Mouse (Mus musculus) urinary bladder, postnatal 0 days (tissue): ENCODE data around the gene Nudt10. TPM values are rescaled to one million over a fixed set of nuclear protein-coding genes. Genes with fewer than 3 reads are reported as not detected.

Source experiments
- polyA plus RNA-seq: library from polyadenylated mRNA; unstranded; fragments of >200 nt; fragmentation: Nextera tagmentation; extraction: Ambion mirVana; gene quantifications from 2 replicates; pipeline ENCODE4 v1.2.1, GENCODE M21; 2015

The Nudt10 gene
- polyA plus RNA-seq = 0.93 and 1.1 TPM in 2 replicates

DNA sequence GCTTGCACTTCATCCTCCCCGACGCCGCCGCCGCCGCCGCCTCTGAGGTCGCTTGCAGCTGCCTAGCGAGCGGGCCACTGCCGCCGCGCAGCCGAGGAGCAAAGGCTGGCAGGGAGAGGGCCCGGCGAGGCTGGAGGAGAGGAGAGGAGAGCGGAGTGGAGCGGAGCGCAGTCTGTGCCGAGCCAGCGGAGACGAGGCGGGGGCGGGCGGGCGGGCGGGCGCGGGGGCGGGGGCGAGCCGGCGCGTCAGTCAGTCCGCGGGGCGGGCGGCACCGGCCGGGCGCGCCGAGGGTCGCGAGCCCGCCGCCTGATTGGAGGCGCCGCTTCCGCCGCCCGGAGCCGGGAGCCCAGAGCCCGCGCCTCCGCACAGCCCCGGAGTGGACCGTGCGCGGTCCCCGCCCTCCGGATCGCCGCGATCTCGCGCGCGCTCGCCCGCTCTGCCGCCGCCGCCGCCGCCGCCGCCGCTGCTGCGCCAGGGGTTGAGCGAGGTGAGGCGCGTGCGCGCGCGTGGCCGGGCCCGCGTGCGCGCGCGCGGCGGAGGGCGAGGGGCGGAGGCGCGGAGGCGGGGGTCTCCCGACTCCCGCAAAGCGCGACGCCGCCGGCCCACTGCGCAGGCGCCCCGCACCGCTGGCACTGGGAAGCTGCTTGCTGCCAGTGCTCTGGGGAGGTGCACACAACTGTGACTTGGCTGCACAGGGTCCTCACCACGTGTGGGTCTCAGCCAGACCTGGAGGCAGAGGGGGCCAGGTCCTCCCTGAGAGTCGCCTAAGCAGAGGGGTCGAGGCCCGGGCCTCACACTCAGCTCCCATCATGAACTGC is at the start of gene Nudt10:
TSS of gene Nudt10 (minus strand) at position 193 of the 818 bp plus-strand sequence.

Other genes with a start within 250 kb of the Nudt10 start
- gene Nudt11, start 125.6 kb downstream of the Nudt10 start, polyA plus RNA-seq = 1.1 and 1.2 TPM in 2 replicates
- not detected in 2 replicates for gene AU022751, start 89.6 kb downstream of the Nudt10 start, polyA plus RNA-seq
- gene Bmp15, start 147.7 kb upstream of the Nudt10 start, polyA plus RNA-seq = 0.04 and 0.06 TPM in 2 replicates
- gene Shroom4, start 226.8 kb upstream of the Nudt10 start, polyA plus RNA-seq = 1.6 and 2.0 TPM in 2 replicates